Mouse (Mus musculus) liver, postnatal 0 days (tissue): ENCODE data around the gene Gm10309. TPM values are rescaled to one million over a fixed set of nuclear protein-coding genes. Genes with fewer than 3 reads are reported as not detected.

Experiments used
- ATAC-seq: fragments of 200-750 bp; cut with Nextera tagmentation; 2 replicates; pipeline ENCODE4 v1.8.0; 2017; ENCODE audit warnings: mild to moderate bottlenecking, moderate library complexity
- DNase-seq: peaks from one replicate; pipeline ENCODE4 v3.0.0-alpha.2; 2016
- H3K27ac ChIP-seq: fragments of 300-500 bp; sonication (generic); 2 replicates; pipeline ENCODE4 v1.5.1; 2014; ENCODE audit warnings: antibody characterized with exemption, moderate library complexity, mild to moderate bottlenecking, low read depth
- H3K27me3 ChIP-seq: fragments of 300-500 bp; sonication (generic); 2 replicates; pipeline ENCODE4 v1.6.1; 2014; ENCODE audit warnings: low read length, control low read depth, mixed read lengths; ENCODE audit not compliant: insufficient read depth
- H3K36me3 ChIP-seq: fragments of 300-500 bp; sonication (generic); replicated peaks from 2 replicates; pipeline ENCODE4 v1.6.1; 2014; ENCODE audit warnings: mild to moderate bottlenecking, control low read depth, low read length, moderate library complexity, mixed read lengths; ENCODE audit not compliant: insufficient read depth
- H3K4me1 ChIP-seq: fragments of 300-500 bp; sonication (generic); 2 replicates; pipeline ENCODE4 v1.6.1; 2014; ENCODE audit warnings: antibody characterized with exemption, mild to moderate bottlenecking, control low read depth; ENCODE audit not compliant: insufficient read depth
- H3K4me2 ChIP-seq: fragments of 300-500 bp; sonication (generic); 2 replicates; pipeline ENCODE4 v1.6.1; 2014; ENCODE audit warnings: low read depth, mild to moderate bottlenecking, low read length, moderate library complexity, mixed read lengths
- H3K4me3 ChIP-seq: fragments of 300-500 bp; sonication (generic); 2 replicates; pipeline ENCODE4 v1.5.1; 2014; ENCODE audit warnings: low read depth, low read length
- H3K9ac ChIP-seq: fragments of 300-500 bp; sonication (generic); replicated peaks from 2 replicates; pipeline ENCODE4 v1.6.1; 2014; ENCODE audit warnings: mild to moderate bottlenecking, moderate library complexity
- H3K9me3 ChIP-seq: fragments of 300-500 bp; sonication (generic); 2 replicates; pipeline ENCODE4 v1.6.1; 2016; ENCODE audit warnings: mild to moderate bottlenecking, control low read depth, low read length, mixed read lengths
- CTCF ChIP-seq: sonication (generic); IDR thresholded peaks from 2 replicates; pipeline ENCODE4 v1.5.1; 2016; ENCODE audit warnings: antibody characterized with exemption, low read depth
- EP300 ChIP-seq: IDR thresholded peaks from 2 replicates; pipeline ENCODE4 v1.6.1; 2016; ENCODE audit warnings: antibody characterized with exemption, low read depth, mild to moderate bottlenecking
- WGBS: fragments of 180-500 bp; shearing (Covaris S2); extraction: QIAGEN DNeasy Blood & Tissue Kit; methylation state at CpG from one replicate; pipeline ENCODE4 v1.1.7; 2014; ENCODE audit not compliant: insufficient replicate concordance; 5-methylcytosine and 5-hydroxymethylcytosine counted together
- polyA plus RNA-seq: library from polyadenylated mRNA; unstranded; fragments of >200 nt; fragmentation: Nextera tagmentation; extraction: Ambion mirVana; gene quantifications from 2 replicates; pipeline ENCODE4 v1.2.1, GENCODE M21; 2015

Gm10309 gene
- polyA plus RNA-seq, 1 experiment from 2014 or later: 0.05 TPM

GRCm38 (mm10) chr17:86507342-86508211 lies 2.5 kb upstream of the Gm10309 start:
- ATAC-seq (no peak), DNase-seq (no peak)
- H3K9ac ChIP-seq: no peak overlapping the region
- no peak overlapping the region for H3K4me2 ChIP-seq
- no peaks in the 10 kb centered on the region for H3K36me3 ChIP-seq
- H3K27me3 ChIP-seq: no peaks in the 10 kb centered on the region
- 56% methylated on average over 19 of the region's 19 CpGs for WGBS
- H3K27ac ChIP-seq: 0 out of 2 replicates have a peak overlapping the region, but pooled peaks have one; percentile 2
- TF ChIP-seq CTCF: no peak
- TF ChIP-seq EP300: no peak
- no peak overlapping the region for H3K4me3 ChIP-seq
- H3K4me1 ChIP-seq: 0 out of 2 replicates have a peak, but pooled peaks cover 7% of the 10 kb centered on the region
- H3K9me3 ChIP-seq: no peaks in the 10 kb centered on the region

GRCm38 (mm10) chr17:86506881-86507280 lies 1.8 kb upstream of the Gm10309 start:
- Histone ChIP-seq H3K4me1 (0 out of 2 replicates have a peak, but pooled peaks cover 10% of the 10 kb centered on the region), H3K27ac (0 out of 2 replicates have a peak overlapping the region, but pooled peaks have one; percentile 16), H3K9ac (no peak overlapping the region), H3K4me2 (no peak overlapping the region), H3K9me3 (no peaks in the 10 kb centered on the region), H3K4me3 (no peak overlapping the region), H3K27me3 (no peaks in the 10 kb centered on the region), H3K36me3 (no peaks in the 10 kb centered on the region)
- WGBS: 44% methylated on average over 5 of the region's 5 CpGs
- ATAC-seq (no peak), DNase-seq (no peak)
- TF ChIP-seq EP300: no peak
- no peak for TF ChIP-seq CTCF

GRCm38 (mm10) chr17:86503208-86503897 lies 1.7 kb downstream of the Gm10309 start:
- TF ChIP-seq CTCF (no peak), EP300 (peak; percentile 86)
- H3K4me1 ChIP-seq: peaks cover 13% of the 10 kb centered on the region; the same call in 1 of the 2 replicates
- H3K9me3 ChIP-seq: no peaks in the 10 kb centered on the region
- H3K27ac ChIP-seq: peak overlapping the region; percentile 84
- H3K36me3 ChIP-seq: no peaks in the 10 kb centered on the region
- ATAC-seq (peak; percentile 93), DNase-seq (peak; percentile 54)
- 63% methylated on average over 9 of the region's 9 CpGs for WGBS
- H3K9ac ChIP-seq: no peak overlapping the region
- H3K27me3 ChIP-seq: no peaks in the 10 kb centered on the region
- no peak overlapping the region for H3K4me3 ChIP-seq
- no peak overlapping the region for H3K4me2 ChIP-seq

- Histone ChIP-seq H3K36me3 (no peaks in the 10 kb centered on the region), H3K27ac (no peak overlapping the region), H3K9me3 (no peaks in the 10 kb centered on the region), H3K4me3 (no peak overlapping the region), H3K9ac (no peak overlapping the region), H3K4me2 (no peak overlapping the region), H3K4me1 (peaks cover 8% of the 10 kb centered on the region; the same call in 1 of the 2 replicates), H3K27me3 (no peaks in the 10 kb centered on the region)
- ATAC-seq (no peak), DNase-seq (no peak)
- TF ChIP-seq CTCF (no peak), EP300 (no peak)
- 81% methylated on average over 4 of the region's 4 CpGs for WGBS
These were observed 3.6 kb downstream of the Gm10309 start for GRCm38 (mm10) chr17:86501393-86501792.

GRCm38 (mm10) chr17:86499359-86500045 lies 5.5 kb downstream of the Gm10309 start:
- TF ChIP-seq EP300 (no peak), CTCF (no peak)
- DNase-seq: no peak
- 63% methylated on average over 15 of the region's 15 CpGs for WGBS
- Histone ChIP-seq H3K4me2 (no peak overlapping the region), H3K27ac (peak overlapping the region; percentile 64), H3K36me3 (no peaks in the 10 kb centered on the region), H3K9me3 (no peaks in the 10 kb centered on the region), H3K27me3 (no peaks in the 10 kb centered on the region), H3K9ac (no peak overlapping the region), H3K4me3 (no peak overlapping the region), H3K4me1 (peaks cover 13% of the 10 kb centered on the region; the same call in 1 of the 2 replicates)
- no peak for ATAC-seq
